Mouse (Mus musculus) hindbrain, embryonic 13.5 days (tissue): ENCODE data around the gene Hlf. TPM values are rescaled to one million over a fixed set of nuclear protein-coding genes. Genes with fewer than 3 reads are reported as not detected.

Experiments
- ATAC-seq: fragments of 200-750 bp; cut with Nextera tagmentation; 2 replicates; pipeline ENCODE4 v1.8.0; 2017; ENCODE audit warnings: moderate TSS enrichment; ENCODE audit not compliant: low FRiP score
- H3K27ac ChIP-seq: fragments of 300-500 bp; sonication (generic); 2 replicates; pipeline ENCODE4 v1.5.1; 2015; ENCODE audit warnings: inconsistent platforms, mild to moderate bottlenecking, moderate library complexity
- H3K27me3 ChIP-seq: fragments of 300-500 bp; sonication (generic); 2 replicates; pipeline ENCODE4 v1.6.1; 2015; ENCODE audit warnings: mild to moderate bottlenecking, inconsistent platforms
- H3K36me3 ChIP-seq: fragments of 300-500 bp; sonication (generic); 2 replicates; pipeline ENCODE4 v1.6.1; 2015; ENCODE audit warnings: mild to moderate bottlenecking, inconsistent platforms
- H3K4me1 ChIP-seq: fragments of 300-500 bp; sonication (generic); replicated peaks from 2 replicates; pipeline ENCODE4 v1.6.1; 2015; ENCODE audit warnings: inconsistent platforms
- H3K4me2 ChIP-seq: fragments of 300-500 bp; sonication (generic); 2 replicates; pipeline ENCODE4 v1.6.1; 2015; ENCODE audit warnings: inconsistent platforms, mild to moderate bottlenecking, moderate library complexity
- H3K4me3 ChIP-seq: fragments of 300-500 bp; sonication (generic); 2 replicates; pipeline ENCODE4 v1.5.1; 2015; ENCODE audit warnings: mild to moderate bottlenecking, inconsistent platforms
- H3K9ac ChIP-seq: fragments of 300-500 bp; sonication (generic); 2 replicates; pipeline ENCODE4 v1.6.1; 2015; ENCODE audit warnings: mild to moderate bottlenecking, inconsistent platforms
- H3K9me3 ChIP-seq: fragments of 300-500 bp; sonication (generic); 2 replicates; pipeline ENCODE4 v1.6.1; 2016; ENCODE audit warnings: inconsistent platforms
- WGBS: fragments of 180-500 bp; shearing (Covaris S2); methylation state at CpG from one replicate; pipeline ENCODE4 v1.1.7; 2015; 5-methylcytosine and 5-hydroxymethylcytosine counted together
- polyA plus RNA-seq: library from polyadenylated mRNA; unstranded; fragments of >200 nt; fragmentation: Nextera tagmentation; extraction: Ambion mirVana; gene quantifications from 2 replicates; pipeline ENCODE4 v1.2.1, GENCODE M21; 2015

Hlf gene
- polyA plus RNA-seq, 1 experiment from 2014 or later: 3.3 TPM

DNA sequence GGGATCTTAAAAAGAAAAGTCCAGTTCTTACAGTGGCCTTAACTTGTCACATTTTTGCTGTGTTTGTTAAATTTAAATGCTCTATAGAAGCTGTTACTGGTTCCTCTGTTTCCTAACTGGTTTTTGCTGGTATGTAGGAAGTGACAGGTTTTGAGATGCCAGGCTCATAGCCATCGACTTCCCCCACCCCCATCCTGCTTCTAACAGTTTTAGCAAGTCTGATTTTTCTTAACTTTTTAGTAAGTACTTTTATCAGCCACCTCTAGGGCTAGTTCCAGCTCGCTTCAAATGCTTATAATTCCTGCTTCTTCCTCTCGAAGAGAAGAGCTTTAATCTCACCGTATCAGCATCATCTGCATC lies 40.6 kb downstream of the Hlf start:
- Histone ChIP-seq H3K27me3 (0 out of 2 replicates have a peak, but pooled peaks cover 2% of the 10 kb centered on the region), H3K27ac (no peak overlapping the region), H3K4me3 (no peak overlapping the region), H3K9ac (no peak overlapping the region), H3K36me3 (no peaks in the 10 kb centered on the region), H3K4me1 (peaks cover 7% of the 10 kb centered on the region), H3K4me2 (no peak overlapping the region), H3K9me3 (no peaks in the 10 kb centered on the region)
- no peak for ATAC-seq
- 84% methylated on average over 4 of the region's 4 CpGs for whole genome bisulfite sequencing

DNA sequence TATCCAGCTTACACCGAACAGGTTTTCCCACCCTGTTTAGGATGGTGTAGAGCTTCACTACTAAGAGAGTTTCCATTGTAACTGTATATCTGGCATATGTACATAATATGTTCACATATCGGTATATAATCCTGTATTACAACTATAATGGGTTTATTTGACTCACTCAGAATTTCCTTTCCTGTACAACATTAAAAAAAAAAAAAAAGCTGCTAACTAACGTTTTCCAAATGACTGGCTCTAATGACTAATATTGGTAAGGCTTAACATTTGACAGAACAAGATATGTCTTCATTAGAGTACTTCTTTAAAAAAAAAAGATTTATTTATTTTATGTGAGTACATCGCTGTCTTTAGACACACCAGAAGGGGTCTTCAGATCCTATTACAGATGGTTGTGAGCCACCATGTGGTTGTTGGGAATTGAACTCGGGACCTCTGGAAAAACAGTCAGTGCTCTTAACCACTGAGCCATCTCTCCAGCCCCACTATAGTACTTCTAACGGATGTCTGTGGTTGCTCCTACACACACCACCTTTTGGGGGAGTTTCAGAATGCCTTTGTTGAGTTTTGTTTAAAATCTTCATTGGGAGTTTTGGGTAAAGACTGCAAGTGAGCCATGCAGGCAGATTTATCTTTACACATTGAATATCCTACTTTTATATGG lies 41.1 kb downstream of the Hlf start:
- H3K9me3 ChIP-seq: no peaks in the 10 kb centered on the region
- ATAC-seq: no peak
- H3K36me3 ChIP-seq: no peaks in the 10 kb centered on the region
- H3K27me3 ChIP-seq: 0 out of 2 replicates have a peak, but pooled peaks cover 2% of the 10 kb centered on the region
- no peak overlapping the region for H3K4me2 ChIP-seq
- peaks cover 6% of the 10 kb centered on the region for H3K4me1 ChIP-seq
- no peak overlapping the region for H3K27ac ChIP-seq
- WGBS: 88% methylated on average over 6 of the region's 6 CpGs
- H3K9ac ChIP-seq: no peak overlapping the region
- no peak overlapping the region for H3K4me3 ChIP-seq

DNA sequence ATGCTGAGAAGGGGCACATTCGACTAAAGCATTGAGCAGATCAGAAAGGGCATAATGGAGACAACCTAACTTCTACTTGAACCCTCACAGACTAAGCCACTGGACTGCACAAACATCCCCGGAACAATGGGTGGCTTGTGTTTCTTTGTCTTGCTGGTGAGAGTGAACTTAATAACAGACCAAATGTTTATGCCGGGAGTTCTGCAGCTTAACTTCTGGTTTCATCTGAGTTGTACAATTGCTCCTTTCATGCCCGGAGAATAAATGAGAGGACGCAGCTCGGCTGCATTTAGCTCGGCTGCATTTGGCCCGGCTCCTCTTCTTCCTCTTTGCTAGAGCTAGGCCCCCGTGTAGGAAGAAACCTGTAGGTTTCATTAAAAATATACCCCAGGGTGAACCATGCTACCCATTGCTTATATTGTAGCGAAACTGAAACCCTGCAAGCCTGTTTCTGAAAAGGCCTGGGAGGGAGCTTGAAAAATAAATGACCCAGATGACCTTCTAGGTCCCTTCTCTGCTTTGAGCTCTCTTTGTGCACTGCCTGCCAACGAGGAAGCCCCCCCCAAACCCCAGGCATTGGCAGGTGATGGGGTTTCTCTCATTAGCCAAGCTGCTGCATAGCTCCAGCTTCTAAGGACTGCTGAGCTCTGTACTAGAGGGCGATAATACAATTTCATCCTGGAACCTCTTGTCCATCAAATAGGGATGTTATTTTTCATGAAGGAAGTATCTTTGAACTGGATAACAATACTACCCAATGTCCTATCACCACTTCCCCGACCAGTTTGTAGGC lies 42.8 kb downstream of the Hlf start:
- ATAC-seq: no peak

GRCm38 (mm10) chr11:90345746-90346145 lies 44.9 kb downstream of the Hlf start:
- H3K9me3 ChIP-seq: no peaks in the 10 kb centered on the region
- no peaks in the 10 kb centered on the region for H3K27me3 ChIP-seq
- H3K4me2 ChIP-seq: no peak overlapping the region
- ATAC-seq: no peak
- 95% methylated on average over 11 of the region's 11 CpGs for WGBS
- H3K9ac ChIP-seq: no peak overlapping the region
- no peak overlapping the region for H3K4me3 ChIP-seq
- no peak overlapping the region for H3K27ac ChIP-seq
- H3K36me3 ChIP-seq: no peaks in the 10 kb centered on the region
- H3K4me1 ChIP-seq: peaks cover 6% of the 10 kb centered on the region

More for the DNA sequence above, 42.8 kb downstream of the Hlf start:
- no peaks in the 10 kb centered on the region for H3K9me3 ChIP-seq
- no peak overlapping the region for H3K4me2 ChIP-seq
- H3K27ac ChIP-seq: no peak overlapping the region
- H3K36me3 ChIP-seq: no peaks in the 10 kb centered on the region
- WGBS: 52% methylated on average over 13 of the region's 13 CpGs
- H3K27me3 ChIP-seq: no peaks in the 10 kb centered on the region
- H3K9ac ChIP-seq: no peak overlapping the region
- no peak overlapping the region for H3K4me3 ChIP-seq
- H3K4me1 ChIP-seq: peaks cover 6% of the 10 kb centered on the region

GRCm38 (mm10) chr11:90342858-90343257 lies 47.8 kb downstream of the Hlf start:
- Histone ChIP-seq H3K9ac (no peak overlapping the region), H3K4me2 (no peak overlapping the region), H3K27me3 (no peaks in the 10 kb centered on the region), H3K27ac (no peak overlapping the region), H3K4me1 (peaks cover 2% of the 10 kb centered on the region), H3K36me3 (no peaks in the 10 kb centered on the region), H3K9me3 (no peaks in the 10 kb centered on the region), H3K4me3 (no peak overlapping the region)
- no peak for ATAC-seq
- WGBS: 95% methylated on average over 5 of the region's 5 CpGs

DNA sequence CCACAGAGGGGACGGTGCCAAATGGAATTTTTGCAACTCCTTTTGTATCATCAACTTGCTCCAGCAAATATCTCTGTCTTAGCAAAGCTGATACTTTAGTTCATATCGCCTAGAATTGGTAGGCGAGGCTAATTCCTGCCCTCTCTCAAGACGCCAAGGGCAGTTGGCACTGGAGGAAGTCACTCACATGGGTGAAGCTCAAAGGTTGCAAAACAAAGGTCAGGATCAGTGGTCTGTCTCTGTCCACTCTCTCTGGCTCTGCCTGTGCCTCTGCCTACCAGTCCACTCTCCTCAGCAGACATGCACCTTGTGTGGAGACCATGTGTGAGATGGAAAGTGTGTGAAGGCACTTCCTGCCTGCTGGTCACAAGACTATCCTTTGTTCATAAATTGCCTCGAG lies 48.4 kb downstream of the Hlf start:
- no peak overlapping the region for H3K9ac ChIP-seq
- WGBS: 88% methylated on average over 5 of the region's 5 CpGs
- no peak overlapping the region for H3K27ac ChIP-seq
- H3K9me3 ChIP-seq: no peaks in the 10 kb centered on the region
- H3K4me1 ChIP-seq: no peaks in the 10 kb centered on the region
- no peak for ATAC-seq
- H3K36me3 ChIP-seq: no peaks in the 10 kb centered on the region
- H3K4me3 ChIP-seq: no peak overlapping the region
- no peak overlapping the region for H3K4me2 ChIP-seq
- no peaks in the 10 kb centered on the region for H3K27me3 ChIP-seq

DNA sequence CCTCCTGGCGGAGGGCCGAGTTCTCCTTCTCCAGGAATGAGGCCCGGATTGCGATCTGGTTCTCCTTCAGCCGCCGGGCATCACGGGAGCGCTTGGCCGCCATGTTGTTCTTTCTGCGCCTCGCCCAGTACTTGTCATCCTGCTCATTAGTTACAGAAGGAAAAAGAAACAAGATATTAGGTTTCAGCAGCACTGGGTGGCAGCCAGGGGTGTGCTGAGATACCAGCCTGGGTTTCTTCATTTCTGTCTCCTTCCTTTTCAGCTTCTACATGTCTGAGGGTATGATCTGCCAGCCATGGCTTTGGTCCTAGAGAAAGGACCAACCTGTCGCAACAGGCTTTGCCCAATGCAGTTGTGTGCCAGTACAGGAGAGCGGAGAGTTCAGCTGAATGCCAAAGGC lies 49.9 kb downstream of the Hlf start:
- no peaks in the 10 kb centered on the region for H3K27me3 ChIP-seq
- H3K9me3 ChIP-seq: no peaks in the 10 kb centered on the region
- no peak for ATAC-seq
- no peak overlapping the region for H3K4me2 ChIP-seq
- H3K4me3 ChIP-seq: no peak overlapping the region
- H3K36me3 ChIP-seq: no peaks in the 10 kb centered on the region
- H3K27ac ChIP-seq: no peak overlapping the region
- H3K9ac ChIP-seq: no peak overlapping the region
- WGBS: 94% methylated on average over 13 of the region's 13 CpGs
- no peaks in the 10 kb centered on the region for H3K4me1 ChIP-seq

GRCm38 (mm10) chr11:90334816-90335215 lies 55.9 kb downstream of the Hlf start:
- Histone ChIP-seq H3K9ac (no peak overlapping the region), H3K27ac (no peak overlapping the region), H3K36me3 (no peaks in the 10 kb centered on the region), H3K4me2 (no peak overlapping the region), H3K9me3 (no peaks in the 10 kb centered on the region), H3K4me3 (no peak overlapping the region), H3K27me3 (no peaks in the 10 kb centered on the region), H3K4me1 (no peaks in the 10 kb centered on the region)
- 72% methylated on average over 1 of the region's 1 CpGs for WGBS
- no peak for ATAC-seq

DNA sequence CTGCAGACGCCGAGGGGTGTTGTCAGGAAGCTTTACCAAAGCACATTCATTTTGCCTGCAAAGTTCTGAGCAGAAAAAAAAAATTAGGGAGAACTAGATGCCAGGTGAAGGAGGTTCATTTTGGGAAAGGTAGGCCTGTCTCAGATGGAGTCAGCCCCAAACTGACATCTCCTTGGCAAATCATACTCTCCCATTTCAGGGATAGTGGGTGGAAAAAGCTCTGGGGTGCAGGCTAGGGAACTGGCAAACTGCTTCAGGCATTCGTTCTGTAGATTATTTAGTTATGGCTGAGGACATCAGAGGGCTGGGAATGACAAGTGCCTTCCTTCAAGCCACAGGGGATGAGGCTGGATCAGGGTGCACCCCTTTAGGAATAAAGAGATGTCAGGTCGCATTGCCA lies 58.0 kb downstream of the Hlf start:
- Histone ChIP-seq H3K27ac (no peak overlapping the region), H3K4me1 (no peaks in the 10 kb centered on the region), H3K4me2 (no peak overlapping the region), H3K4me3 (no peak overlapping the region), H3K27me3 (no peaks in the 10 kb centered on the region), H3K36me3 (no peaks in the 10 kb centered on the region), H3K9me3 (no peaks in the 10 kb centered on the region), H3K9ac (no peak overlapping the region)
- no peak for ATAC-seq
- WGBS: 85% methylated on average over 4 of the region's 4 CpGs

- Histone ChIP-seq H3K27ac (no peak overlapping the region), H3K9me3 (no peaks in the 10 kb centered on the region), H3K4me1 (no peaks in the 10 kb centered on the region), H3K9ac (no peak overlapping the region), H3K4me2 (no peak overlapping the region), H3K4me3 (no peak overlapping the region), H3K27me3 (no peaks in the 10 kb centered on the region), H3K36me3 (no peaks in the 10 kb centered on the region)
- 93% methylated on average over 9 of the region's 9 CpGs for WGBS
- no peak for ATAC-seq
These were observed 60.4 kb downstream of the Hlf start for GRCm38 (mm10) chr11:90330202-90330694.

- 61% methylated on average over 1 of the region's 1 CpGs for WGBS
- no peak overlapping the region for H3K4me2 ChIP-seq
These were observed 63.9 kb downstream of the Hlf start for GRCm38 (mm10) chr11:90326836-90327235.

GRCm38 (mm10) chr11:90326146-90326545 lies 64.5 kb downstream of the Hlf start:
- H3K4me3 ChIP-seq: no peak overlapping the region
- no peaks in the 10 kb centered on the region for H3K36me3 ChIP-seq
- no peak overlapping the region for H3K27ac ChIP-seq
- no peaks in the 10 kb centered on the region for H3K9me3 ChIP-seq
- H3K9ac ChIP-seq: no peak overlapping the region
- H3K27me3 ChIP-seq: no peaks in the 10 kb centered on the region
- 94% methylated on average over 5 of the region's 5 CpGs for WGBS
- no peak for ATAC-seq
- H3K4me1 ChIP-seq: no peaks in the 10 kb centered on the region
- no peak overlapping the region for H3K4me2 ChIP-seq

More at GRCm38 (mm10) chr11:90326836-90327235, 63.9 kb downstream of the Hlf start:
- Histone ChIP-seq H3K27me3 (no peaks in the 10 kb centered on the region), H3K4me3 (no peak overlapping the region), H3K9ac (no peak overlapping the region), H3K9me3 (no peaks in the 10 kb centered on the region), H3K4me1 (no peaks in the 10 kb centered on the region), H3K27ac (no peak overlapping the region), H3K36me3 (no peaks in the 10 kb centered on the region)
- ATAC-seq: no peak

DNA sequence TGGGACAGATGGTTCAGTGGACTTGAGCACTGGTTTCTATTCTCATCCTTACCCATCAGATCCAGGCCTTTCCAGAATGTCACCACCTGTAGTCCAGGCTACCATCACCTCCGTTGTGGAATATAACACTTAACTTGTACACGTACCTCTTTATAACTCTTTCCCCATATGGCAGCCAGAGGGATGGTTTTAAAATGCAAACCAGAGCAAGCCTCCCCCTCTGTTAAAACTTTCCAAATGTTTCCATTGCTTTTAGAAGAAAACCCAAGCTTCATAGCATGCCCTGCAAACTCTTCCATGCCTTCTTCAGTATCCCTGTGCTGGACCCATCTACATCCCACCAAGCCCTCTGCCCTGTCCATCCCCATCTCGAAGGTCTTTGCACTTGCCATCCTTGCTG lies 66.1 kb downstream of the Hlf start:
- H3K4me1 ChIP-seq: no peaks in the 10 kb centered on the region
- no peak overlapping the region for H3K4me2 ChIP-seq
- H3K9me3 ChIP-seq: no peaks in the 10 kb centered on the region
- H3K27me3 ChIP-seq: no peaks in the 10 kb centered on the region
- 89% methylated on average over 3 of the region's 3 CpGs for WGBS
- H3K9ac ChIP-seq: no peak overlapping the region
- ATAC-seq: no peak
- no peak overlapping the region for H3K4me3 ChIP-seq
- no peak overlapping the region for H3K27ac ChIP-seq
- H3K36me3 ChIP-seq: no peaks in the 10 kb centered on the region
